Mouse (Mus musculus) embryonic fibroblast, embryonic 13.5 days (primary cell): ENCODE measurements at regions not wholly inside any gene's neighbourhood (a gene's known extent, or its start where the extent isn't known, plus 50 kb on each side); places are given as distances from the start of the nearest gene placed in this dataset.

Experiments
- CTCF ChIP-seq: IDR thresholded peaks from 2 replicates; pipeline ENCODE4 v1.5.1; 2011; ENCODE audit warnings: mild to moderate bottlenecking, control low read depth, low read length, moderate library complexity, borderline replicate concordance; ENCODE audit not compliant: insufficient read depth
- POLR2A ChIP-seq: IDR thresholded peaks from 2 replicates; pipeline ENCODE4 v1.6.1; 2011; ENCODE audit warnings: low read depth, mild to moderate bottlenecking, control low read depth, low read length, moderate library complexity

GRCm38 (mm10) chr9:47985356-47986111, 176.3 kb upstream of the Nxpe4 start:
- TF ChIP-seq CTCF: no peak
- no peak for TF ChIP-seq POLR2A
